Mouse (Mus musculus) ovary, postnatal 36 days (tissue): Measurements from ENCODE around the gene Pdpn.

Experiments
- DNase-seq: peaks from one replicate; pipeline ENCODE4 v3.0.0; 2022; ENCODE audit warnings: low spot score, mixed read lengths

Pdpn gene

GRCm38 (mm10) chr4:143239117-143239516 is 60.2 kb downstream of the Pdpn start:
- no peak for DNase-seq

DNA sequence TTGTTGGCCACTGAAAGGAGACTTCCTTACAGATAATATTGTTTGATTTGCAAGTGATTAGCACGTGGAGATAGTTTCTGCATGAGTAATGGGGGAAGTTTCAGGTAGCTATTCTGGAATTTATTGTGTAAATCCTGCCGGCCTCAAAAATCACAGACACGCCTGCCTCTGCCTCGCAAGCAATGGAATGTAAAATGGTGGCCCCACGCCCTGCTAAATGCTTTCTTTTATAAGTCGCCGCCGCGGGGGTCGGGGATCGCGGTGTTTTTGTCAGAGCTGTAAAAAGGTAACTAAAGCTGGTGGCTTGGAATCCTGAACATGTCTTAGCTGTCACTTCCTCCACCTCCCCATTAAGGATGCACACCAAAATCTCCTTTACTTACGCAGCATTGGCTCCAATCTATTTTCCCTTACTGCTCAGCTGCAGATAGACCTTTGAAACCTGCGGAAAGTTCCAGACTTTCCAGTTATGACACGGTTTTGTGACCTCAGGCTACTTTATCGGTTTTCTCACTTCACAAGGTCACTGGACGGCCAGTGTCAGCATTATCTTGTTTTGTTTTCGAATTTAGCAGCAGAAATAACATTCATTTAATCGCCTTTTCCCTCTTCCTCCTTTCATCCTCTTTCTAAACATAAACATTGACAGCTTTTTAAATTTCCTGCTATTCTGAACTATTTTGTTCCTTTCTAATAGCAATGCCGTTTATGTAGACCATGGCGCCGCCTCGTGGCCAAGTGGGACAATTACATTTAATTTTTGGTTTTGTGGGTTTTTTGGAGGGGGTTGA is 60.9 kb downstream of the Pdpn start:
- DNase-seq = peak; percentile 53

DNA sequence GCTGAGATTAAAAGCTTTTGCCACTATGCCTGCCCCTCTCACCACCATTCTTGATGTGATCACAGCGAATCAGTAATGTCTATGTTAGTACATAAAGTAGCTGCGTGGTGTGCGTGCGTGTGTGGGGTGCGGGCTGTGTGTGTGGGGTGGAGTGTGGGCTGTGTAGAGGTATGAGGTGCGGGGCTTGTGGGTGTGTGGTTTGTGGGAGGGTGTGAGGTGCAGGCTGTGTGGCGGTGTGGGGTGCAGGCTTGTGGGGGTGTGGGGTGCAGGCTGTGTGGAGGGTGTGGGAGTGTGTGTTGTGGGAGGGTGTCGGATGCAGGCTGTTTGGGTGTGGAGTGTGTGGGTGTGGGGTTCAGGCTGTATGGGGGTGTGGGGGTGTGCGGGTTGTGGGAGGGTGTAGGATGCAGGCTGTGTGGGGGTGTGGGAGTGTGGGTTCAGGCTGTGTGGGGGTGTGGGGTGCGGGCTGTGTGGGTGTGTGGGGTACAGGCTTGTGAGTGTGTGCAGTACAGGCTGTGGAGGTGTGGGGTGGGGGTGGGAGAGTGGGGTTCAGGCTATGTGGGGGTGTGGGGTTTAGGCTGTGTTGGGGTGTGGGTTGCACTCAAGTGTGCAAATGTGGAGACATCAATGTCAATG is 67.5 kb downstream of the Pdpn start:
- no peak for DNase-seq

DNA sequence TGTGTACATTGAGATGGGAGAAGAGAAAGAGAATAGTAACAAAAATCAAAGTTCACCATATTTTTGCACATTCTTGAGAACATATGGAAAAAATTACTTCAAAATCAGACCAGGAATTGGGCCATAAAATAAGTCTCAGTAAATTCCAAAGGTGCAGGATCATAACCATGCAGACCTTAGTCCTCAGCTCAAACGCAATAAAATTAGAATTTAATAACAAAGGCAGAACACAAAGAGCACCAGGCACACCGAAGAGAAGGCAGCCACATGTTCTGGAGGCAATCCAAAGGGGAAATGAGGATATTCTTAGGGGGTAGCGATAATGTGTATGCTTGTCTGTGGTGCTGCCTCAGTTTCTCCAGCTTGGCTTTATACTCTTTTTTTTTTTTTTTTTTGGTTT is 68.3 kb downstream of the Pdpn start:
- DNase-seq = no peak

GRCm38 (mm10) chr4:143227976-143228375 is 71.4 kb downstream of the Pdpn start:
- DNase-seq = no peak

GRCm38 (mm10) chr4:143225886-143226285 is 73.5 kb downstream of the Pdpn start:
- DNase-seq = no peak

DNA sequence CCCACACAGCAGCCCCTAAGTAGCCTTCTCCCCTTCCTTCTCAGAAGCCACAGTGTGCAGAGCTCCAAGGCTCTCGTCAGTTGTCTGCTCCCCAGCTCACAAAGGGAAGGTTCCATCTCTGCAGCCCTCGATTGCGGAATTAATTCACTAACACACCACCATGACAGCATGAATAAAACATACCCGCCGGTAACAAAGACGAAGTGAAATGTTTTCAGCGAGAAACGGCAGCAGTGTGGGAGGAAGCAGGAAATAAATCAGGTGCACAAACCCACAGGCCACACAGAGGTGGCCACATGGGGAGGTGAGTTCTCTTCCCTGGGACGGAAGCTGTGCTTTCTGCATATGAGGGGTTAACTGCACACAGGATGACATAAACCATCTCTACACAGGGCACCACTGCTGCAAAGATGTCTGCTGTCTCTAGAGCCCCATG is 80.0 kb downstream of the Pdpn start:
- no peak for DNase-seq

DNA sequence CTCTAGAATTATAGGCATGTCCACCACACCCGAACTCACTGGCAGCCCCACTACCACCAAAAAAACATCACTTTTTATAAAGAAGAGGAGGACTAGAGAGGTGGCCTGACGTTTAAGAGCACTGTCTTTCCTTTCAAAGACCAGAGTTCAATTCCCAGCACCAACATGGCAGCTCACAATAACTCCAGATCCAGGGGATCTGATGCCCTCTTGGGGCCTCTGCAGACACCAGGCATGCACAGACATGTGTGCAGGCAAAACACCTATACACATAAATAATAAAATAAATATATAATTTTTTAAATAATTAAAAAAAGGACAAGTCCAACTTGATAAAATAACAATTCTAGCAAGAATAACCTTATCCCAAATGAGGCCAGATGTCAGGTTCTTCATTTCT is 80.5 kb downstream of the Pdpn start:
- no peak for DNase-seq
